Mouse (Mus musculus): ENCODE measurements around the gene Olfm2. TPM values are rescaled to one million over a fixed set of nuclear protein-coding genes. Genes with fewer than 3 reads are reported as not detected.
A peak's percentile ranks its signal among the peaks of the same experiment; 100 is the strongest.

Olfm2 gene
- polyA plus RNA-seq, 1 experiment from 2014 or later: 226 TPM

DNA sequence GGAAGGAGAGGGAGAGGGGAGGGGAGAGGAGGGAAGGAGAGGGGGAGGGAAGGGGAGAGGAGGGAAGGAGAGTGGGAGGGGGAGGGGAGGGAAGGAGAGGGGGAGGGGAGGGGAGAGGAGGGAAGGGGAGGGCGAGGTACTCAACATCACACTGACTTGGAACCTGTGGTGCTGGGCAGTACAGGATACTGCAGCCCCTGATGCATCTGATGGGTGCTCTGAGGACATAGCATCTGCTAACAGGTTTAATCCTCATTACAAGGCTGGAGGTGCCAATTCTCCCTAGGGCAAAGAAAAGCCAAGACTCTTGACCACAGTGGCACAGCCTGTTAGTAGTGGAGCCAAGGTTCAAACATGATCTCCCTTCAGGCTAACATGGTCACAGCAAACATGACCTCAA is 56.7 kb downstream of the Olfm2 start:
- Histone ChIP-seq H3K27ac (replicated peaks) (peak overlapping the region; percentile 61), H3K4me3 (no peak overlapping the region), H3K9me3 (no peaks in the 10 kb centered on the region), H3K36me3 (no peaks in the 10 kb centered on the region), H3K9ac (no peak overlapping the region), H3K4me1 (replicated peaks) (peaks cover 11% of the 10 kb centered on the region), H3K4me2 (no peak overlapping the region), H3K27me3 (no peaks in the 10 kb centered on the region)
- ATAC-seq (ENCODE audit: low FRiP score, low read depth): no peak
- WGBS: 36% methylated on average over 1 of the region's 1 CpGs

DNA sequence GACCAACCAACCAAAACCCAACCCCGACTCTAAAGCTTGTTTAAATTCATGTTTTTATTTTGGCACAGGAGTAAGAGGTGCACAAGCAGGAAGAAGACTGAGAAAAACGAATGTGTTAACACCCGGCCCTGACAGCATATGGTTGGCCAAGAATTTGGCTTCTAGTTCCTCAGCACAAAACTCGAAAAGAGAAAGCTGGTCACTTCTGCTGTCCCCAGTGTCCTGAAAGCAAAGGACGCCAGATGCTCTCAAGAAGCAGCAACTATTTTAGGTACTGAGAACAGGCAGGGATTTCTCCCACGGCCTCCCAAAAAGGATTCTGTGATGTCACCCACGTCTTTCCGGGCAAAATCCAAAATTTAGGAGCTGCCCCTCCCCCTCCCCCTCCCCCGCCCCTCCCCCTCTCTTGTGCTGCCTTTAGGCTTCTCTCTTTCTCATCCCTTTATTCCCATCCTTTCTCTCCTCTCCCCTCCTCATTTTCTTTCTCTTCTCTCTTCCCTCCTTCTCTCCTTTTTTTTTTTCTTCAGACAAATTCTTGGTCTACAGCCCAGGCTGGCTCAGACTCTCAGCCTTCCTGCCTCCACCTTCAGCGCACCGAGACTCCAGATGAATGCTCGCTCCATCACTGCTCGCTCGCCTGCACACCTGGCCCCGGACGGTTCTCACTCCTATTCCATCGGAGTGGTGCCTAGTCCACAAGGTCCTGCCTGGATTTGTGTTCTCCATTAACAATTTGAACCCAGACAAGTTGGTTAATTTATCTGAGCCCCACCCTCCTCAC is 60.9 kb downstream of the Olfm2 start:
- ATAC-seq (ENCODE audit: low FRiP score, low read depth): no peak

DNA sequence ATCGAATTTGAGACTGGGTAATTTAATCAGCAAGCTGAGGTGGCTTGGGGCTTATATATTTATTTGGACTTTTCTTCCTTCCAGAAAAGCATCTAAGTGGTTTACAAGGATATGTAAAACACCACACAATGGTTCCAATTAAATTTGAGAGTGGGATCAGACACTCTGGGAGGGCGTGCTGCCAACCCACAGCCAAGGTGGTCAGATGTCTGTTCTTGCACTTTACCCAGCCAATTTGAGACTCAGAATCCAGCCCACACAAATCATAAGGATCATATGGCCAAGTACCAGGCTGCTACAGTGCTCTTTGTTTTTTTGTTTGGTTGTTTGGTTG is 63.8 kb downstream of the Olfm2 start:
- no peak for ATAC-seq (ENCODE audit: low FRiP score, low read depth)
- WGBS: 48% methylated on average over 2 of the region's 2 CpGs
- Histone ChIP-seq H3K4me2 (no peak overlapping the region), H3K27me3 (no peaks in the 10 kb centered on the region), H3K4me1 (replicated peaks) (peaks cover 21% of the 10 kb centered on the region), H3K27ac (replicated peaks) (peak overlapping the region; percentile 48), H3K9ac (no peak overlapping the region), H3K9me3 (no peaks in the 10 kb centered on the region), H3K36me3 (no peaks in the 10 kb centered on the region), H3K4me3 (no peak overlapping the region)

More for the DNA sequence above, 60.9 kb downstream of the Olfm2 start:
- no peak overlapping the region for H3K4me2 ChIP-seq
- peaks cover 23% of the 10 kb centered on the region for H3K4me1 ChIP-seq (replicated peaks)
- H3K36me3 ChIP-seq: no peaks in the 10 kb centered on the region
- H3K9me3 ChIP-seq: no peaks in the 10 kb centered on the region
- WGBS: 55% methylated on average over 17 of the region's 17 CpGs
- H3K4me3 ChIP-seq: no peak overlapping the region
- H3K27ac ChIP-seq (replicated peaks): no peak overlapping the region
- H3K27me3 ChIP-seq: no peaks in the 10 kb centered on the region
- no peak overlapping the region for H3K9ac ChIP-seq

DNA sequence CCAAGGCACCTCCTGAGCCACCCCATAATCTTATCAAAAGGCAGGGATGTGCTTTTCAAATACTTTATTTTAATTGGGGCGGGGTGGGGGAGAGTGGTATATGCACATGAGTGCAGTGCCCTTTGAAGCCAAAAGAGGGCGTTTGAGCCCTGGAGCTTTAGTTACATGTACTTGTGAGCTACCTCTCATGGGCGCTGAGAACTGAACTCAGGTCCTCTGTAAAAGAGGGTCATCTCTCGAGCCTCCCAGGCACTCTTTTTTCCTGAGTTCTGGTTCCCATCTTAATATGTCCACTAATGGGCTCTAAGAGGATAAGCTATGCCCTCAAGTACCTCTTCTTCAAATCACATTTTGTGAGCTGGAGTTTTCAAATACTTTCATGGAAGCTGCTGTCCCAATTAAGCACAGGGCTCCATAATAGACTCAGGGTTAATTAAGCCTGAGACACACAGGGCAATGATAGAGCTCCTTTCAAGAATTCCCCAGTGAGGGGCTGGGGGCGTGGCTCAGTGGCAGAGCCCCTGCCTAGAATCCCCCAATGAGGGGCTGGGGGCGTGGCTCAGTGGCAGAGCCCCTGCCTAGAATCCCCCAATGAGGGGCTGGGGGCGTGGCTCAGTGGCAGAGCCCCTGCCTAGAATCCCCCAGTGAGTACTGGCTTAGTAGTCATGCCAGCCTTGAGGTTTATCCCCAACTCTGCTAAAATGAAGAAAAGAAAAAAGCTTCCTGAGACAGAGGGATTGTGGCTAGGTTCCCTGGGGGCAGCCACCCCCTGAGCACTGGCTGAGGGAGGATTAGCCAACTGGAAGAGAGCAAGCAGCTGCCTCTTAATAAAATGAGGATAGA is 64.4 kb downstream of the Olfm2 start:
- Histone ChIP-seq H3K27ac (replicated peaks) (0 out of 2 replicates have a peak overlapping the region, but pooled peaks have one; percentile 48), H3K4me2 (no peak overlapping the region), H3K27me3 (no peaks in the 10 kb centered on the region), H3K4me3 (no peak overlapping the region), H3K9ac (no peak overlapping the region), H3K4me1 (replicated peaks) (peaks cover 21% of the 10 kb centered on the region), H3K9me3 (no peaks in the 10 kb centered on the region), H3K36me3 (no peaks in the 10 kb centered on the region)
- no peak for ATAC-seq (ENCODE audit: low FRiP score, low read depth)
- WGBS: 44% methylated on average over 7 of the region's 7 CpGs

DNA sequence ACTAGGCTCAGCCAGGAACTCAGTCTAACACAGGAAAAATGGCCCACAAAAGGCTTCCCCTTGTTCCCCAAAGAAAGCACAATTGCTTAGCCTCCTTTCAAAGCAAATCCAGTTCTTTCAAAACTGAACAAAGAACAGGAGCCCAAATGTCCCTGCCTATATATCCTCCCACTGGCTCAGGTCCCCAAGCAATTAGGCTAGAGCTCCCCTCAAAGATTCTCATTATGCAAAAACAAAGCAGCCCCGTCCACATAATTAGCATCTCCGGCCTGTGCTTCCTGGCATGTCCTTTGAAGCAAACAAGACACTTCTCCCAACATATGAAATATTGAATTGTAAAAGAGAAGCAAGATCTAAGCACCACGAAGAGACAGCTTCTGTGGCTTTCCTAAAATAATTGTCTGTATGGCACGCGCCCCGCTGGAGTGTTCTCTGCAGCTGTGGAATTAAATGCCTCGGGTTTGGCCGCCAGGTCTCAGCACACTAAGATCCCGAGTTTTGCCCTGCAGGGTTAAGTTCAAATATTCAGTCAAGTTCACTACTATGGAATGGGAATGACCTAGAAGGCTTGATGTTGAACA is 65.7 kb downstream of the Olfm2 start:
- ATAC-seq (ENCODE audit: low FRiP score, low read depth): no peak
- Histone ChIP-seq H3K4me3 (no peak overlapping the region), H3K27me3 (no peaks in the 10 kb centered on the region), H3K27ac (replicated peaks) (0 out of 2 replicates have a peak overlapping the region, but pooled peaks have one; percentile 17), H3K9ac (no peak overlapping the region), H3K9me3 (no peaks in the 10 kb centered on the region), H3K36me3 (no peaks in the 10 kb centered on the region; the same call in 1 of the 2 replicates), H3K4me1 (replicated peaks) (peaks cover 21% of the 10 kb centered on the region), H3K4me2 (no peak overlapping the region)
- WGBS: 51% methylated on average over 9 of the region's 9 CpGs

DNA sequence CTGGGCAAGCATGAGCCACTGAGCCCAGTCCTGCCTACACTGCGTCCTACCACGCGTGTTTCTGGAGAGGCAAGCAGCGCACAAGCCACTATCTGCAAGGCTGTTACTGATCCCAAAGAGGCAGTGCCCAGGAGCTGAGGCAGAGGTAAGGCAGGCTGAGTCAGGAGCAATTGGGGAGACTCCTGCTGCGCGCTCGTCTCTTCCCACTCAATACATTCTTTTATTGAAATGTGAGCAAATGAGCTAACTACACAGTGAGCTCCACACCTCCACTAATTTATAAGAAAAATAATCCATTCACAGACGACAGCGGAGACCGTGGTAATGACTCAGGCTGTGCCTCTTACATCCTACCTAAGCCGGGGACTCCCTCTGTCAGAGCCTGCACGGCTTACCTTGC is 68.3 kb downstream of the Olfm2 start:
- Histone ChIP-seq H3K36me3 (peaks cover 8% of the 10 kb centered on the region), H3K9ac (no peak overlapping the region), H3K27ac (replicated peaks) (no peak overlapping the region), H3K9me3 (no peaks in the 10 kb centered on the region), H3K4me2 (no peak overlapping the region), H3K4me3 (no peak overlapping the region), H3K4me1 (replicated peaks) (peaks cover 21% of the 10 kb centered on the region), H3K27me3 (no peaks in the 10 kb centered on the region)
- WGBS: 83% methylated on average over 12 of the region's 12 CpGs
- ATAC-seq (ENCODE audit: low FRiP score, low read depth): no peak

DNA sequence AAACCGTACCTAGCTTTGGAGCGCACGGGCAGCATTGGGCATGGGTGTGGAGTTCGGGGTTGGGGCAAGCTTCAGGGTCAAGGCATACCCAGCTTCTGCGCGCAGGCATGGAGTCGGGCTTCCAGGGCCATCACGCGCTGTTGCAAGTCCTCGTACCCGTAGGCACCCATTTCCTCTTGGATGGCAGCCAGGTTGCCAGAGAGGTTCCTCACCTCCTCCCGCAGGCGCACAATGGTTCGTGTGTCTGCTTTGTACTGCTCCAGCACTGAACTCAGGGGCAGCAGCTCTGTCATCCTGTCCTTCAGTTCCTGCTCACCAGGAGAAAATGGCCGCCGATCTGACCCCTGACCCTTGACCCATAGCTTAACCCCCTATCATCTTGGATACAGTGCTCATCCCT is 74.1 kb downstream of the Olfm2 start:
- no peak overlapping the region for H3K4me2 ChIP-seq
- H3K36me3 ChIP-seq: peaks cover 23% of the 10 kb centered on the region
- 75% methylated on average over 16 of the region's 16 CpGs for WGBS
- no peak overlapping the region for H3K9ac ChIP-seq
- H3K4me3 ChIP-seq: no peak overlapping the region
- no peaks in the 10 kb centered on the region for H3K9me3 ChIP-seq
- no peak for ATAC-seq (ENCODE audit: low FRiP score, low read depth)
- no peak overlapping the region for H3K27ac ChIP-seq (replicated peaks)
- no peaks in the 10 kb centered on the region for H3K4me1 ChIP-seq (replicated peaks)
- no peaks in the 10 kb centered on the region for H3K27me3 ChIP-seq

DNA sequence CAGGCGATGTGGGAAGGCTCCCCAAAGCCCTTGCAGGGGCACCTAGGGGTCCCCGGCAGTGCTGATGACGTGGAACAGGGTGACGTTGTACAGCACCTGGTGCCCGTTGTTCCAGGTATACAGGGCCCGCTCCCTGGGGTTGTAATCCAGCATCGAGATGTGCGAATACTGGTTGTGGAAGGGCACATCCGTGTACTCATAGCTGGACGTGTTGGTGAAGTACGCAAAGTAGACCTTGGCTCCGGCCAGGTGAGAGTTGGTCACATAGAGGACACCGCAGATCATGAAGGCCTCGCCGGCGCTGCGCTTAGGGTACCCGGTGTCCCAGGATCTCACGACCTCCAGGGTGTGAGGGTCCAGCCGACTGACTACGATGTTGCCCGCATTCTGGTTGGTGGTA is 78.1 kb downstream of the Olfm2 start:
- Histone ChIP-seq H3K36me3 (peaks cover 21% of the 10 kb centered on the region), H3K27me3 (no peaks in the 10 kb centered on the region), H3K4me2 (no peak overlapping the region), H3K4me1 (replicated peaks) (peaks cover 37% of the 10 kb centered on the region), H3K9me3 (no peaks in the 10 kb centered on the region), H3K9ac (no peak overlapping the region), H3K27ac (replicated peaks) (no peak overlapping the region), H3K4me3 (no peak overlapping the region)
- ATAC-seq (ENCODE audit: low FRiP score, low read depth): no peak
- 96% methylated on average over 22 of the region's 22 CpGs for WGBS

DNA sequence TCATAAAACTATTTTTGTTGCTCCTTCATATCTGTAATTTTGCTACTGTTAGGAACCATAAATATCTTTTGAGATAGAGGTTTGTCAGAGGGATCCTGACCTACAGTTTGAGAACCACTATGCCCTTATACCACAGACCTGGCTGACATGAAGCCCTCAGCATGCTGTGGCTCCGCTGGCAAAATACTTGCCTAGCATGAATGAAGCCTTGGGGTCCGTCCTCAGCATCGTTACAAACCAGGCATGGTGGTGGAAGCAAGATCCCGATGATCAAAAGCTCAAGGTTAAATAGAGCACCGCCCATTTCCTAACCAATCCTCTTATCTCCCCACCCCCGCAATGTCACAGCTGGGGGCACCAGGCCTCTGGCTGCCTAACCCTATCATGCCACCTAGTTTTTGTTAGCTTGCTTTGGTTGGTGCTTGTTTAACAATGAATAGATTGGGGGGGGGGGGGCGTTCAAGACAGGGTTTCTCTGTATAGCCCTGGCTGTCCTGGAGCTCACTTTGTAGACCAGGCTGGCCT is 79.6 kb downstream of the Olfm2 start:
- no peak overlapping the region for H3K4me2 ChIP-seq
- H3K9ac ChIP-seq: no peak overlapping the region
- ATAC-seq (ENCODE audit: low FRiP score, low read depth): no peak
- no peak overlapping the region for H3K4me3 ChIP-seq
- H3K9me3 ChIP-seq: no peaks in the 10 kb centered on the region
- H3K4me1 ChIP-seq (replicated peaks): peaks cover 47% of the 10 kb centered on the region
- no peaks in the 10 kb centered on the region for H3K27me3 ChIP-seq
- H3K27ac ChIP-seq (replicated peaks): peak overlapping the region; percentile 84; the same call in 1 of the 2 replicates
- WGBS: 14% methylated on average over 7 of the region's 7 CpGs
- H3K36me3 ChIP-seq: peaks cover 24% of the 10 kb centered on the region

DNA sequence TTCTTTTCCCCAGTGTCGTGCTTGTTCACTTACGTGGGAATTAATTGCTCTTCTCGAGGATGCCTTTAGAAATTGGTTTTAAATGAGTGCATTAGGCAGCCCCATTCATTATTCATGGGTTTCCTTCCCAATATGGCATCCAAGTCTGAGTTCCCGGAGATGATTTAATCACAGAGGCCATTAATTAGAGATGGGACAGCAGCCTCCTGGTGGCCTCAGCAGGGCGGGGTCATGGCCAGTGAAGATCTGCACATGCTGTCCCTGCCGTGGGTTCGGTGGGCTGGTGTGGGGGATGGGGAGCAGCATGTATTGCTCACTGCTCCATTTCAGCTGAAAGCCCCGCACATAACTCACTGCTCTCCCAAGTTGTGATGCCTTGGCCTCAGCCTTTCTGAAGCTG is 80.2 kb downstream of the Olfm2 start:
- no peaks in the 10 kb centered on the region for H3K9me3 ChIP-seq
- H3K27me3 ChIP-seq: no peaks in the 10 kb centered on the region
- H3K4me2 ChIP-seq: no peak overlapping the region
- no peak for ATAC-seq (ENCODE audit: low FRiP score, low read depth)
- peaks cover 18% of the 10 kb centered on the region; the same call in 1 of the 2 replicates for H3K36me3 ChIP-seq
- H3K4me3 ChIP-seq: no peak overlapping the region
- 8% methylated on average over 8 of the region's 8 CpGs for WGBS
- H3K4me1 ChIP-seq (replicated peaks): peaks cover 47% of the 10 kb centered on the region
- H3K9ac ChIP-seq: no peak overlapping the region
- H3K27ac ChIP-seq (replicated peaks): peak overlapping the region; percentile 84

DNA sequence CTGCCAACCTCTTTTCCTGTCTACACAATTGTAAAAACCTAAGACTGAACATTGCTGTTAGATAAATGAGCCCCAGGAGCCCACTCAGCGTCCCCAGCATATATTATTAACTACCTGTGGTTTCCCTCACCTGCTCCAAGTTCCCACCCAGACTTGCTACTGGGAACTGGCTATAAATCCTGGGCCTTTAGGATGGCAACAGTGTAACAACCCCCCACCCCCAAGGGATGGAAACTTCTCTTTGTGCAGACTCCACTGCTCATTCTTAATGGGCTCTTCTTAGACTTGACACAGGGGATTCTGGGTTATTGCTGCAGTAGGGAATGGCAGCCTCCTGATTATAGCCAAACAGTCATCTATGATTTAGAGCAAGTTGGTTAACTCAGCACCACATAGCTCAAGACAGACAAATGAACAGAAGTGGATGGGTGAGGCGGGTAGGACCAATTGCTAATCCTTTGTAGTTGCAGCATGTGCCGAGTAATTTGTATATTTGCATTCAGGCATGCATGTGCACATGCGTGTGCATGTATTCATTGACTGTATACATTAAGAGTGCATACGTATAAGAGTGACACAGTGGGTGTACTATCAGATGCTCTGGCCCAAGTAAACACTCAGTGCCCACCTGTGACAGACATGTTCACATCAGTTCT is 81.0 kb downstream of the Olfm2 start:
- Histone ChIP-seq H3K4me1 (replicated peaks) (peaks cover 47% of the 10 kb centered on the region), H3K27ac (replicated peaks) (peak overlapping the region; percentile 84), H3K4me2 (no peak overlapping the region), H3K9me3 (no peaks in the 10 kb centered on the region), H3K36me3 (peaks cover 16% of the 10 kb centered on the region; the same call in 1 of the 2 replicates), H3K9ac (no peak overlapping the region), H3K27me3 (no peaks in the 10 kb centered on the region), H3K4me3 (no peak overlapping the region)
- WGBS: 63% methylated on average over 5 of the region's 5 CpGs
- no peak for ATAC-seq (ENCODE audit: low FRiP score, low read depth)
